Mouse (Mus musculus): ENCODE results near the gene Klc2.

- no peak for TF ChIP-seq TAL1 (IDR thresholded peaks at IDR 0.05; ENCODE audit: low read length)
- TF ChIP-seq GATA1 (IDR thresholded peaks at IDR 0.05; ENCODE audit: low read length), result no peak
Measured at GRCm38 (mm10) chr19:5093481-5094242, 24.7 kb downstream of the Klc2 start.
